Mouse (Mus musculus): Measurements from ENCODE around the gene Il1rapl2.

The Il1rapl2 gene

DNA sequence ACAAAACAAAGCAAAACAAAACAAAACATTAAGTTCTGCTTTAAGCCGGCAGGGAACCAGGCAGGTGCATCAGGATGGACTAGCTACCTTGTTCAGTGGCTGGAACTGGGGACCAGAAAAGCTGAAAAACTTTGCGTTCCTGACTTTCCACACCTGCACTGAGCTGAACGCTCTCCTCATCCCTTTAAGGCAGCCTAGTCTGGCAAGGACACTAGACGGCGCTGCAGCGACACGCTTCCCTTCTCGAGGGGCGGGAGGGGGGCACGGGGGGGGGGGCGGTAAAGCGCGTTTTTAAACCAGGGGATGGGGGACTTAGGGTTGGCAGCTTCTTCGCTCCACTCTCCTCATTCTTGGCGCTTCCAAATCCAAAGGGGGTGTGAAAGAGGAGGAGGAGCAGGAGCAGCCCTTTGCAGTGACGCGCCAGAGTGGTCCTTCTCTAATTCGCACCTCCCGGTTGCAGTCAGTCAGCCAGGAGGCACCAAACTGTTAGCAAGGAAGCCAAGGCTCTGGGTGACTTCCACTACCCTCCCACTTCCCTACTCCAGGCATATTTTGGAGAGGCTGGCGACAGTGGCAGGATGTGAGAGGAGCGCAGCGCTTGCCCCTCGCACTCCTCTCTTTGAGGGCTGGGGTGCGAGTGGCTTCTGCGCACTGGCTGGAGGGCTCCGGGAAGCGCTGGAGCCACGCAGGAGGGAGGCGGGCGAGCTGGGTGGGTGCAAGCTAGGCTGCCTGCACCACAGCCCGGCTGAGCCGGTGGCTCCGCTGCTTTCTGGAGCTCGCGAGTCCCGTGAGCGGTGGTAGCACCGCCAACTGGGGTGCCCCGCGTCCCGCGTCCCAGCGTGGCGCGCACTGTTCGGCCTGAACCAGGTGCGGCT is at the start of gene Il1rapl2:
Gene Il1rapl2 (plus strand): TSS at position 288 of the 875 bp plus-strand sequence.
- no peak for DNase-seq (ENCODE audit: low spot score in 2 of 2)

DNA sequence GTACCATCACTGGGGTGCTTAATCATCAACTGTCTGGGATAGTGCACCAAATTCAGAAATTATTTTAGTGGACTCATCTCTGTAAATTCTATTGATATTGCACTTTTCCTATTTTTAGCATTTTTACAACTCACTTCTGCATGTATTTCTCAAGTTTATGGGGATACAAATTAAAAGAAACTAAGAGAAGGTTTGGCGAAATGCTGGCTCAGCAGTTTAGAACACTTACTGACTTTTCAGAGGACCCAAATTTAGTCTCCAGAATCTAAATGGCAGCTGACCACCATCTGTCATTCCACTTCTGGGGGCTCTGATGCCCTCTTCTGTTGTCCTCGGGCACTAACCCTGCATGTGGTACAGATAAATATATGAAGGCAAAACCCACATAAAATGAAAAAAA is 22.1 kb upstream of the Il1rapl2 start:
- no peak for DNase-seq (ENCODE audit: low spot score in 2 of 2)

DNA sequence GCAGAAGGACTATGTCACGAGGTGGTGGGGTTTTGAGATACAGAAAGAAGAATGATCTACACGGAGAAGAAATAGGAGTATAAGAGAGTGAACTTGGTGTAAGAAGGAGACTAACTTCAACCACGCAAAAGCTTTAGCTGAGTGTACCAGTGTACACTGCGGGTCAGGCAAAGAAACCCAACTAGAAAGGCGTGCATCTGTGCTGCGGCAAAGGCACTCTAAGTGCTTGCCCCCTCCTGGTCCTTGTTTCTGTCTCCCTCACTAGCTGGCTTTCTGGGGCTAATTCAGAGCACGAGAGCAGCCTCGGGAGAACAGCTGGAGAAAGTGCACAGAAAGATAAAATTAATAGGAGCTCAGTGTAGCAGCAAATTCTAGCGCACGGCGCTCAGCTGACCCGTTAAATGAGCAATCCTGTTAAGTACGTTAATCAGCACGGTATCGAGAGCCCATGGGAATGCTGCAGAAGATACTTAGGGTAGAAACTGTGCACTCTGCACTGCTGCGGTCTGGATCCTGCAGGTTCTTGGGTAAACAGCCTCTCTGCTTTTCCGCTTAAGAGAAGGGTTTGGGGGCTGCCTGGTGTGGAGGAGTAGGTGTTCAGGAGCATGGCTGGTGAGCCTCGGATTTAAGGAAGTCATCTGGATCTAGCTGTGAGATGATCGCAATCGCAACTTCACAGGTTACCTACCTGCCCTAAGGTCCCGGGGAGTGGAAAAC is 778 bp upstream of the Il1rapl2 start:
- DNase-seq (ENCODE audit: low spot score in 2 of 2), result no peak

DNA sequence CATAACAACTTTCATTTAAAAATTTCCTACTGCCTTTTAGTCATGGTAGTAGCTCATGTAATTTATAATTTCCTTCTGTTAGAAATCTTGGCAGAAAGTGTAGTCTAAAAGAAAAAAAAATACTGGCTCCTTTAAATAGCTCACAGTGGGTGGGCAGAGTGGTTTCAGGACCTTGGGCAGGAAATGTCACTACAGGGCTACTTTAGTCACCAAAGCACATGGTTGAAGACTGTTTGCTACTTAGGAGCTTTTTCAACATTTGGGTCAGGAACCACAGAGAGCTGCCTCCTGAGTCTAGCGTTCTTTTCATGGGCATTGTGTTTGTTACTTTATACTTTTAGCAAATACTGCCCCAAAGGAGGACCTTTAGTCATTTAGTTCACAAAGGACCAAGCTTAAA is 12.2 kb downstream of the Il1rapl2 start:
- DNase-seq (ENCODE audit: low spot score in 2 of 2), result no peak

DNA sequence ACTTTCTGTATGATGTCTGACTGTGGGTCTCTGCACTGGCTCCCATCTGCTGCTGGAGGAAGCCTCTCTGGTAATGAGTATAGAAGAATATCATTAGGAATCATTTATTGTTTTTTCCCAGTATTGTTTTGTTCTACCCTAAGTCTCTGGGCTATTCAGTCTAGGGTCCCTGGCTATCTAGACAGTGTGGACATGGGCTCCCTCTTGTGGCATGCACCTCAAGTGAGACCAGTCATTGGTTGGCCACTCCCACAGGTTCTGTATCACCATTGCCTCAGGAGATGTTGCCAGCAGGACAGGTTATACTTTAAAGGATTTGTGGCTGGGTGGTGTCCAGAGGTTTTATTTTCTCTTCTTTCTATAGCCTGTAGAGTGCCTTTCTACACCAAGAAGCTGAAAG is 50.3 kb downstream of the Il1rapl2 start:
- no peak for DNase-seq (ENCODE audit: low spot score in 2 of 2)

DNA sequence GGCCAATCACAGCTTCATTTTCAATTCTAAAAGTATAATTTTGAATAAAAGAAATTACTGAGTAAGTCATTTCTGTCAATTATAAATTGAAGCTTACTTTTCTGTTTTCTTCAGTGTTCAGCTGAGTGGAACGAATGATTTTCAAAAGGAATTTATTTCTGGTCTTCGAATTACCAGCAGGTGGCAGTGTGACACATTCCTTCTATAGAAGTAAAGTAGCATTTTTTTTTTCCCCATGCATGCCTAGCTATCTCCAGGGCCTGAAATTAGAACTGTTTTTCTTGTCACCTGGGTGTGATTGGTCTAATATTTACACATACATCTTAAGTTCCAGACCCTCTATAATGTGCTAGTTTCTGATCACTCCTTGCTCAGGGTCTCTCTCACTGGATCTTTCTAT is 96.6 kb downstream of the Il1rapl2 start:
- no peak for DNase-seq (ENCODE audit: low spot score in 2 of 2)

DNA sequence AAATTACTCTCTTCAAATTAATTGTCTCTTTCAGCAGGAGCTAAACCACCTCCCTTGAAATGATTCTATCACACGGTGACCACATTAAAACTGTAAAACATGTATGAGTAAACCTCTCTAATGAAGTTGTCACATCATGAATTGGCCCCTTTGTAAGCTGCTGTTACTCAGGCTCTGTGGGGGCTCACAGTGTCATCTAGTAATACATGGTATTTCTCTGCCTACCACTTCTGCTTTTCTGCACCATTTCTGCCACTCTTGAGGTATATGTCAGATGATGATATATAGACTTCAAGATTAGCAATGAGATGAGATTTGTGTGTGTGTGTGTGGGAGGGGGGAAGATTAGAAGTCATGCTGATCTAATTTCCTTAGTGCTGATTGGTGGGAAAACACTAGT is 117.6 kb downstream of the Il1rapl2 start:
- DNase-seq (ENCODE audit: low spot score in 2 of 2), result no peak

DNA sequence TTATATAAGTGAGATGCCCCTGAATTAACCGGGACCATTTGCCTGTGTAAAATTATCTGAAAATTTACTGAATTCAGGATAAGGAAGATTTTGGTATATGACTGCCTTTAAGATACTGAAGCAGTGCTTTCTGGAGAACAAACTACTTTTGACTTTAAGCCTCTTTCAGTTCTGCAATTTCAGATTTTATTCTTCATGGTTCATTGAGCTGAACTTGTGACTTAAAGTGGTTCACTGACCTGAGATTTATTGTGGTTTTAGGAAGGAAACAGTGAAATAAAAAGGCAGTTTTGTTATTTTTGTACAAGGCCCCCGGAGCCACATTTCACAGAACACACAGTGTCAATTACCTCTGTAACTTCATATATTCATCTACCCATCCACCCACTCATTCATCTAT is 129.6 kb downstream of the Il1rapl2 start:
- no peak for DNase-seq (ENCODE audit: low spot score in 2 of 2)

DNA sequence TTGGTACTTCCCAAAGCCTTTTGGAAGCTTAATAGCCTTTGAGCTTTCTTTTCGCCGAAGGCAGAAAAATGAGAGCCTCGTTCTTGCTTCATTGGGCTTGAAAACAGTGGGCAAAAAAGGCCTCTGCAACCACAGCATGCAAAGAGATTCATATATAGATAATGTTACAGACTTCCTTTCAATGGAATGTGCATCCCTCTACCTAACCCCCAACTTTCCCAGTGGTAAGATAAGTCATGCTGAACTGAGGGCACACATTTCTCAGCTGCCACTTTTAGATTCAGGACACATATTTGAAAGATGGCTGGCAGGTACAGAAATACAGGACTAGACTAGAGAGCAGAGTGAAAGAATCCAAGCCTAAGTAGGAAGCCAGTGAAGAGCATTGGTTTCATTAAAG is 185.1 kb downstream of the Il1rapl2 start:
- DNase-seq (ENCODE audit: low spot score in 2 of 2), result no peak

DNA sequence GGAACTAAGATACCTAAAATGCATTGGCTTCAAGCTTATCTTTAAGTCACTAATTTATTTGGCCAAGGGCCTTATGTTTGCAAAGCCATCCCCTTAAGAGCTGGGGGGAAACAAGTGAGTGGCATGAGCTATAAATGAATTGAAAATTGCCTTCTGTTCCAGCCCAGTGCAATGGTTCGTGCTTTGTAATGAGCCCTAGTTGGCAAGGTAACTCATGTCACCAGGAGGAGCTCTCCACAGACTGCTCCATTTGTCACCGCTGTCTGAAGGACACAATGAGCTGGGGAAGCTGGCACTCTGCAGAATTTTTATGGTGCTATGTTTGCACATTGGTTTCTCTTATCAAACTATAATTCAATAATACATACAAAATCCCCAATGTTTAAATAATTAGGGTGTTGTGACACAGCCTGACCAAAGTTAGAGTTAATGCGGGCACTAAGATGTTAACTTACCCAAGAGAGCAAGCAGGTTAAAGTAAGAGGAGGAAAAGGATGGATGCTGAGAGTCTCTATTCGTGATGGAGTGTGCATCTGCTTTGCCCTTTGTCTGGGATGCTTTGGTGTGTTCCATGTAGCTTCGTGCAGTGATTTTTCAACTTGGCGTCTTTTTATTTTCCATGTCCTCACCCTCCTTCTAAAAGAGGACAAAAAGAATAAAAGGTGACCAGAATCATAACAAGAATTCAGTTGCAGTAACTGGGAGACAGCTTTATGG is 235.2 kb downstream of the Il1rapl2 start:
- DNase-seq (ENCODE audit: low spot score in 2 of 2), result no peak

DNA sequence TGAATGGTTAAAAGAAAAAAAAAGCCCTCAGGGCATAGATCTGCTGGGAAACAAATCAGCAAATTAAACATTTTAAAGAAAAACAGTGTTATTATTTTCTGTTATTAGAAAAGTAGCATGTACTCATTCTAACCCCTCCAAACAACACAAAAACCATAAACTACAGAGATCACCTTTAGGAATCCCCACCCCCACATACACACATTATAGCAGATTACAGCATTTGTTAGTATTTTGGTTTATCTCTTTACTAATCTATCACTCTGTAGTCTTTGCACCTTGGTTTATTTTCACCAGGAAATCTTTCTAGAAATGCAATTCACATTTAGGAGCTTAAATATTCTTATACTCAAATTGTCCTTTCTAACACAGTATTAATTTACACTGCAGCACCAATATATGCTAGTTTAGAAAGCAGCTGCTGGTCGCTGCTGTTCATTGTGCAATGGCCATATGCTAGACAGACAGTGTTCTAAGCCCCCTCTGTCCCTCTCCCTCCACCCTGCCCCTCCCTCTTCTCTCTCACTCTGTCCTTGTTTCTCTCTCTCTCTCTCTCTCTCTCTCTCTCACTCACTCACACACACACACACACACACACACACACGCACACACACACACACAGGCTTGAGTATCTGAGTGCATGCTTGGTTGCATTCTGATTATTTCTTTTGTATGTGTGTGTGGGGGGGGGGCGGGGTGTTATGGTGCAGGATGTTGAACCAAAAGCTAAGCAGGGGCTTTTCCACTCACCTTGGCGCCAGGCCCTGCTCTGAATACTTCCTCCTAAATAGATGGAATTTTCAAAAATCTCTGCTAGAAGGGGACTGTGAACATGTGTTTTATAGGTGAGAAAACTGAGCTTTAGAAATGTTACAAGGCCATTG is 236.1 kb downstream of the Il1rapl2 start:
- no peak for DNase-seq (ENCODE audit: low spot score in 2 of 2)

DNA sequence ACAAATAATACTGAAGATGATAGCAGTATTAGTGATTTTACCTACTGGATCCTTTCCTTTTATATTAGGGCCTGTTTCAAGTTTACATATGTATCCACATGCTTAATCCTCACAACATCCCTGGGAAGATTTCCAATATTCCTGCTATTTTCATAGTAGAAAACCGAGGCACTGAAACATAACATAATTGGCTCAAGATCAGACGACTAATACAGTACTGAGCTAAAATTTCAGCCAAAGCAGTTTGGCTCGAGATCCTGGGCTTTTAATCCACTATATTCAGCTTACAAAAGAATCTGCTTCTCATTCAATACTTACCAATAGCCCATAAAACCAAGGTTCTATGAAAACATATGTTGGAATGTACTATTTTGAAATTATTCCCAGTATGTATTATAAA is 239.1 kb downstream of the Il1rapl2 start:
- no peak for DNase-seq (ENCODE audit: low spot score in 2 of 2)

DNA sequence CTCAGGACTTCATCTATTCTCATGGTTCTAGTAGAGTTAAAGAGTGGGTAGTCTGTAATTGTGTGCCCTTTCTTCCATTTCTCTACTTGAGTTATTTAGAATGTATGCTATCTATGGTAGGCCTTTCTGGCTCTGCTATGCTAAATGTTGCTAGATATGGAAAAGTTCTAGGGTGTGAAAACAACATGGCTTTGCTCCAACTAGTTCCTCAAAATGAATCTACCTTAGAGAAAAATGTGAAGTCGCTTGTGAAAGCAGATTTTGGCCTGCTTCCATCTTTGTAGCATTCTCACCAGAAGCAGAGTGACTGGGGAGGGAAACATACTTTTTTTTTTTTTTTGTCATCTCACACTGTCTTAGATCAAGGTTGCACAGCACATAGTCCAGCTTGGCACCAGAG is 241.7 kb downstream of the Il1rapl2 start:
- no peak for DNase-seq (ENCODE audit: low spot score in 2 of 2)

DNA sequence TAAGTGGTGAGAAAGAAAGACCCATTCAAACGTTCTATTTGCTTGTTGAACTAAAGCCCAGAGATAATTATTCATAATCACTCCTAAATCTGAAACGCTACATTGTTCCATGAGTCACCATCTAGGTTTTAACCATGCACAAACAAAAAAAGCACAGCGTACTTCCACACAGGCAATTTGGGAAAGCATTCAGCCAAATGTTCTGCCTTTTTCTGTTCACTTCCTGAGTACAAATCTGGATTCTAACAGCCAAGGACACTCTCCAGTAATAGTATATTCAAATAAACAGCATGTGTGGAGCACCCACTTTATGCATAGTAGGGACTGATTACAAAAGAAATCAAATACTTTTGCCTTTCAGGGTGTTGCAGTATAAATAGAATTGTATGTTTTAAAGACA is 278.5 kb downstream of the Il1rapl2 start:
- no peak for DNase-seq (ENCODE audit: low spot score in 2 of 2)

DNA sequence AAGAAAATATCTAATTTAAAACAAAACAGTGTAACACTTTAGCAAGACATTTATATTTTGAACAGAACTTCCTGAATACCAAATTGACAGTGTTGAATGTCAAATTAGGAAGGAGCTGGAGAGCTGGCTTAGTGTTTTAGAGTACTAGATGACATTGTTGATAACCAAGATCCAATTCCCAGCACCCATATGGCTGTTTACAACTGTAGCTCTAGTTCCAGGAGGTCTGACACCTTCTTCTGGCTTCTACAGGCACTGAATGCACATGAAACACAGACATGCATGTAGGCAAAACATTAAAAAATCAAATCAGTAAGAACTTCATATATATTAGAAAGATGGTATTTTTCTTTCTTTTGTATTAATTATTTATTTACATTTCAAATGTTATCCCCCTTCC is 353.1 kb downstream of the Il1rapl2 start:
- DNase-seq (ENCODE audit: low spot score in 2 of 2), result no peak

DNA sequence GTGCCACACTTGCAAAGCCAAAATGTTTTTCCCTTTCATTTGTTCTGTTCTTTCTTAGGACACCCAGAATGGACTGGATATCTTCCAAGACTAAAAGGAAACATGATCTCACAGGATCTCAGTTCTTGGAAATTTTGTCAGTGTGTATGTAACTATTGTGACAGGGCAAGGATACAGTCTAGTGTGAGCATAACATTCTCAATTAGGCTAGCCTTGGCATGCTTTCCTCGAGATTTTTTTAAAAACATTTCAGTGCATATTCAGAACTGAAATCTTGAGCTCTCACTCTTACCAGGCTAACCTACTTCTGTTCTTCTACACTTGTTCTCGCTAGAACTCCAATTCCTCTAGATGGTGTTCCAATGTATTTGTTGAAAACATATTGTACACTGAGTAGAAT is 356.4 kb downstream of the Il1rapl2 start:
- DNase-seq (ENCODE audit: low spot score in 2 of 2), result no peak

DNA sequence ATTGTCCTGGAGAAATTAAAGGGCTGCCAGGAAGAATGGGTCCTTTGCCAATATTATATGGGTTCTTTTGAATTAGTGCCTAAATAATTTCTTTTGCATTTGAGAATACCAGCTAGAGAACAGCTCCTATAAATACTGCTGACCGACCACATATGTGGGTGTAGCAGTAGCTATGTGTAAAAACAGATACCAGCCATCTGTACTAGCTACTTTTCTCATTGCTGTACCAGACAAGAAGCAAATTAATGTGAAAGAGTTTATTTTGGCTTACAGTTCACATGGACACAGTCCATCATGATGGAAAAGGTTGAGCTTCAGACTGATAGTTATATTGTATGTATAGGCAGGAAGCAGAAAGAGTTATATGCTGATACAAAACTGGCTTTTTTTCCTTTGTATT is 377.3 kb downstream of the Il1rapl2 start:
- DNase-seq (ENCODE audit: low spot score in 2 of 2), result no peak

DNA sequence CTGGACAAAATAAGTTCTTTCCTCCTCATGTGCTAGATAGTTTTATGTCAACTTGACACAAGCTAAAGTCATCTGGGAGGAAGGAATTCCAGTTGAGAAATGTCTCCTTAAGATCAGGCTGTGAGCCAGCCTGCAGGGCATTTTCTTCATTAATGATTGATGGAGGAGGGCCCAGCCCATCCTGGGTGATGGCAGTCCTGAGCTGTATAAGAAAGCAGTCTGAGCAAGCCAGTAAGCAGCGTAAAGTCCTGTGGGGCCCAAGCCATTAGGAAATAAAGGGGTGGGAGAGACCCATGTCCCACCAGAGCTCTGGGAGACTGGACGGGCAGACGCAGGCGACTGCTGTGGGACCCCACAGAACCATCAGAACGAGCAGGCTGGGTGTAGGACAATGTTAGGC is 400.9 kb downstream of the Il1rapl2 start:
- DNase-seq (ENCODE audit: low spot score in 2 of 2), result no peak

DNA sequence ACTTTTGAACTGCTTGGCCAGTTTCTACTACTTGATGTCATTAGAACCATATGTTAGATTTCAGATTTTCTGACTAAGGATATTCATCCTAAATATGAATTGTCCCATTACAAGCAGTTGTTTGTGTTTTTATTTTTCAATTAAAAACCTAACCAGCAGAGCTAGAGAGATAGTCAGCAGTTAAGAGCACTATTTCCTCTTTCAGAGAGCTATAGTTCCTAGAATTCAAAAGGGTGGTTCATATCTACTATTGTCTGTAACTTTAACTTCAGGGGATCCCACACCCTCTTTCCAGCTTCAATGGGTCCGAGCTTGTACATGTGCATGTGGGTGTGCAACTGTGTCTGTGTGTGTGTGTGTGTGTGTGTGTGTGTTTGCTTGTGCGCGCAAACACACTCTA is 472.7 kb downstream of the Il1rapl2 start:
- DNase-seq (ENCODE audit: low spot score in 2 of 2), result no peak

DNA sequence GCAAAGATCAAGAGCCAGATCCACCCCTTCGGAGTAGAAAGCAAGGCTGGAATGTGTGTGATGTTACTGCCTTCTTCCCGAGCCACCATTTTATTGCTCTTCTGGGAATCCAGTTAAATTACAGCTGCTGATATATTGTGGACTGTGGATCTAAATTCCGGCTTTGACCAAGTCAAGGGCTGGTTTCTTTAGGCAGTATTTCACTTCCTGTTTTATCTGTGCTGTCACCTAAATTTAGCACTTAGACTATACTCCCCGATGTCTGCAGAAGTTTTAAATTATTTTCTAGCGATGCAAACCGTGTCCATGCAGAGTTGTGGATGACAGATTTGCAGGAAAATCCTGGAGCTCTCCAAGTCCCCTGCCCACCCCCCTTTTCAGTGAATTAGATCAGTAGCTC is 533.5 kb downstream of the Il1rapl2 start:
- DNase-seq (ENCODE audit: low spot score in 2 of 2), result no peak

DNA sequence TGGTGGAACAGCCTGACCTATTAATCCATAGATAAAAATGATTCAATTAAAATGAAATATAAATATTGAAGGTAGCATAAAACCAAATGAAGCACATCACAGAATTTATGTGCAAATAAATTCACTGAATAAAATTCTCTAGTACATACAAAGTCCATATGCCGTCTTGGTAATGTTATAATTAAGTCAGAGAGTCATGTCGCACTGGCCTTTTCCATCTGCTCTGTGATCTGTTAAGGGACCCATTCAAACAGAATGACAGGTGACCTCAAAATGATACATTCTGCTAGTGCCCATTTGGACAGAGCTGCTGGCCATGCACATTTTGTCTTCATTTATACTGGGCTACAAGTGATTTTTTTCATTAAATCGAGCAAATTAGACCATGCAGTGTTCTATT is 534.3 kb downstream of the Il1rapl2 start:
- no peak for DNase-seq (ENCODE audit: low spot score in 2 of 2)

DNA sequence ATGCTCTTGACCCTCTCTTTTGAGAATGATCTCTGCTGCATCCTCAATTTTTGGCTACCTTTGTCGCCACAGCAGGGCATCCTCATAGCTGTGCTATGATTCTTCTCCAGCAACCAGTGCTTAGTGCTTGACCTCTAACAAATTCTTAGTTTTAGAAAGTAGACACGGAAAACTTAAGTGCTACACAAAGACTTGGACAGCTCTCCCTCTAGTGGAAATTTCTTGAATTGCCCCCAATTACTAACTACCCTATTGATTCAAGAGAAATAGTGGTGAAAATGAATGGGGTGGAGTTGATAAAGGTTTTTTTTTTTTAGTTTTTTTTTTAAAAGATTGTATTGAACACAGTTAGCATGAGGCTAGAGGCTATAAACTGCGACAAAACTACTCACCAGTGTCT is 599.7 kb downstream of the Il1rapl2 start:
- no peak for DNase-seq (ENCODE audit: low spot score in 2 of 2)

Data from heart, adult 9 months (tissue).